Mouse (Mus musculus): ENCODE measurements at regions not wholly inside any gene's neighbourhood (a gene's known extent, or its start where the extent isn't known, plus 50 kb on each side); places are given as distances from the start of the nearest gene placed in this dataset.

DNA sequence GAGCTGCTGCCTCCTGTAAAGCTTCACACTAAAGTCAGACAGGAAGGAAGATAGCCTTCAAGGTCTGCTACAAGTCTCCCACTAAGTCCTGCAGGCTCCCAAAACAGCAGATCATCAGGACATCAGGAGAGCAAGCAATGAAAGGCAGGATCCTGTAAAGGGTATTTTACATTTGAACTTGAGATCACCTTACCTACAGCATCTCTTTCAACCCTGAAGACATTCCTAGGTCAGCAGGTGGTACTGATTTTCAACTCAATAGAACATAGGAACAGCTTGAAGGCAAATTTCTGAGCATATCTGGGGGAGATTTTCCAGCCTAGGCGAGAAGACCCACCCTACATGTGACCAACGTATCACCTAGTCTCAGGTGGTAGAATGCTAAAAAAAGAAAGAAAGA, 530.2 kb downstream of the Efnb2 start:
- 50% methylated on average over 2 of the region's 2 CpGs for WGBS
- H3K9ac ChIP-seq: no peak overlapping the region
- no peak overlapping the region for H3K4me3 ChIP-seq (replicated peaks)
- ATAC-seq (ENCODE audit: insufficient number of reproducible peaks, low FRiP score, low TSS enrichment, low read depth): no peak
- H3K27ac ChIP-seq (replicated peaks): no peak overlapping the region
- H3K36me3 ChIP-seq: no peaks in the 10 kb centered on the region
- H3K4me2 ChIP-seq (replicated peaks): no peak overlapping the region
- no peaks in the 10 kb centered on the region for H3K9me3 ChIP-seq (replicated peaks)
- no peaks in the 10 kb centered on the region for H3K4me1 ChIP-seq
- peaks cover 8% of the 10 kb centered on the region; the same call in 1 of the 2 replicates for H3K27me3 ChIP-seq

DNA sequence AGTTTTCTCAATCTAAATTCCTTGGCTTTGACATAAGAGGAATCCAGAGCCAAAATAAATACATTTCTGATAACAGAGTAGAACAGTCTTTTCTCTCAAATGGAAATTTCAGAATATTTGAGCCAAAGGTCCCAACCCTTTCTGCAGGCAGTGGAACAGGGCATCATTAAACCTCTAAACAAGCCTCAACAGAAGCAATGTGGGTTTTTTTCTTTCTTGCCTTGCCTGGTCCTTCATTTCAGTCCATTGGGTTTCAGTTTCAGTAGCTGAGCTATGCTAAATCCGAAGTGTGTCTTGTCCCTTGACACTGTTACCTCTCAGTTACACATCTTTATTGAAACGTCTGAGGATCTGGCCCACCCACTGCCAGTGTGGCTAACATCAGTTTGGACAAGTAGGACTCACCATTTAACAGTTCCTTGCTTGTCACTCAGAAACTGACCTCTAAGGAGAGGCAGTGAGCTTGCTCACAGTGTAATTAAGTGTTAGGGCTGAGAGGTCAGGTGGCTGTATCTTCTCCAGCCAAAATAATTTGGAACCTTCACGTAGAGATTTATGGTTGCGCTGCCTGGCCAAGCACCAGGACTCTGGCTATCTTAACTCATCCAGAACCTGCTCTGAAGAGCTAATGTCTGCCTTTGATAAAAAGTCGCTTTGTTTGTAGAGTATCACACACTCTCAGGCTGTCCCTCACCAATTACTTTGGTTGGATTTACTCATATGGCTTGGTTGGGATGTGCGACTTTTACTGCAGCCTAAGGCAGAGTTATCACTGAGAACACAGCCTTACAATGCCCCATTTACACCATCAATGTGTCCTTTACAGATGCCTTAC, 545.2 kb downstream of the Efnb2 start:
- Histone ChIP-seq H3K27me3 (no peaks in the 10 kb centered on the region), H3K9ac (no peak overlapping the region), H3K4me3 (replicated peaks) (no peak overlapping the region), H3K4me2 (replicated peaks) (no peak overlapping the region), H3K4me1 (no peaks in the 10 kb centered on the region), H3K9me3 (replicated peaks) (no peaks in the 10 kb centered on the region), H3K27ac (replicated peaks) (no peak overlapping the region), H3K36me3 (no peaks in the 10 kb centered on the region)
- WGBS: 62% methylated on average over 6 of the region's 6 CpGs
- ATAC-seq (ENCODE audit: insufficient number of reproducible peaks, low FRiP score, low TSS enrichment, low read depth): no peak

DNA sequence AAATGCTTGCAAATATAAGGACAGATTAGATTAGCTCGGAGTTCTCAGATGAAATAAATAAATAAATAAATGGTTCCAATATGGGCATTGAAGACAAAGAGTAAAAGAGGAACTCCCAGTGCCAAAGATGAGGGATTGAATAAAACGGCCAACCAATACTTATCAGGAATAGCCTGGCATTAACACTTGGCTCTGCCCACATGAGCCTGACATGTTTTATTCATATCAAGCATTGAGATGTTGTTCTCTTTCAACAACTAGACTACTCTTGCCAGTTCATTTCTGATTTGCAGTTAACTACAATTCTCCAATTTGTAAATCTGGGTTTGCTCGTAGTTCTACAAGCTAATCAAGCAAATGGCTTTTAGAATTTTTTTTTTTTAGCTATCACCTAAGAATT, 546.4 kb downstream of the Efnb2 start:
- no peak overlapping the region for H3K4me2 ChIP-seq (replicated peaks)
- no peaks in the 10 kb centered on the region for H3K4me1 ChIP-seq
- no peaks in the 10 kb centered on the region for H3K36me3 ChIP-seq
- WGBS: 82% methylated on average over 3 of the region's 3 CpGs
- H3K9ac ChIP-seq: no peak overlapping the region
- H3K27ac ChIP-seq (replicated peaks): no peak overlapping the region
- H3K4me3 ChIP-seq (replicated peaks): no peak overlapping the region
- H3K9me3 ChIP-seq (replicated peaks): no peaks in the 10 kb centered on the region
- ATAC-seq (ENCODE audit: insufficient number of reproducible peaks, low FRiP score, low TSS enrichment, low read depth): no peak
- no peaks in the 10 kb centered on the region for H3K27me3 ChIP-seq

DNA sequence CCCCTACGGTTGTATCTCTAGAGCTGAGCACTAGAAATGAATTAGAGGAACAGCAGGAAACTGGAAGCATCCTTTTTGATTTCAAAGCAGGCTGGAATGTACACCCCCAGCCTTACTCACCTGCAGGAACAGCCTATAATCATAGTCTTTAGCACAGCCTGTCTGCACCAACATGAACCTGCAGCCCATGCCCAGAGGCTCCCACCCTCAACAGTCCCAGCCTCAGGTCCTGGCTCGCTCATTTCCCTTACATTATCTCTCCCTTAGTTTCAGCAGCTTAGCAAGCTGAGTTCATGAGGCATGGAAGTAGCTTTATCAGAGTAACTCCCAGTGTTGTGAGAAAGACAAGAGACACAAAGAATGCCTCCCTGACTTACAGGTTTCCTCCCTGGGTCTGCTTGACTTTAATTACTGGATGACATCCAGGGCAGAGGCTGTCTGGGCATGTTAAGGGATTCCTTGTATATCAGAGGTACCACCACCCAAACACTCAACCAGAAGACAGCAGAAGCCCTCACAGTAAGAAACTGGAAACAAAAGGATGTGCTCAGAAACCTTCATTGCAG, 551.2 kb downstream of the Efnb2 start:
- no peaks in the 10 kb centered on the region for H3K9me3 ChIP-seq (replicated peaks)
- no peak overlapping the region for H3K4me2 ChIP-seq (replicated peaks)
- peak overlapping the region; percentile 55; the same call in 1 of the 2 replicates for H3K27ac ChIP-seq (replicated peaks)
- no peaks in the 10 kb centered on the region for H3K27me3 ChIP-seq
- H3K36me3 ChIP-seq: no peaks in the 10 kb centered on the region
- no peaks in the 10 kb centered on the region for H3K4me1 ChIP-seq
- no peak for ATAC-seq (ENCODE audit: insufficient number of reproducible peaks, low FRiP score, low TSS enrichment, low read depth)
- 51% methylated on average over 2 of the region's 2 CpGs for WGBS
- no peak overlapping the region for H3K4me3 ChIP-seq (replicated peaks)
- no peak overlapping the region for H3K9ac ChIP-seq

DNA sequence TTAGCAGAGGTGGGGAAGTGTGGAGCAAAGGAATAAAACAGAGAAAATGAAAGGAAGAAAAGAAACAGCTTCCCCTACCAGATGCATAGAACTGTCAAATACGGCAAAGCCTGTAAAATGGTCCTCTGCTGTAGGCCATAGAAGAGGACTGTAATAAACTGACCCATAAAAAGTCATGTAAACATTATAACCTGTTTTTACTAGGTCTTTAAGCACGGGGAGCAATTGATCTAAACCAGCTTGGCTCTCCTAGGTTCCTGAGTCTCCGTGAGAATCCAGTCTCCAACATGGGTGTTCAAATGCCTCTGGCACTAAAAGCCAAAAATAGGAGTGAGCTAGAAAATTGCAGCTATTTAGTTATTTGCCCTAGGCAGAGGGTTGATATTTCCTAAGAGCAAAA, 557.5 kb downstream of the Efnb2 start:
- H3K4me3 ChIP-seq (replicated peaks): no peak overlapping the region
- no peak overlapping the region for H3K9ac ChIP-seq
- 50% methylated on average over 3 of the region's 3 CpGs for WGBS
- H3K27ac ChIP-seq (replicated peaks): no peak overlapping the region; the same call in 1 of the 2 replicates
- no peaks in the 10 kb centered on the region for H3K27me3 ChIP-seq
- H3K4me2 ChIP-seq (replicated peaks): no peak overlapping the region
- no peaks in the 10 kb centered on the region for H3K36me3 ChIP-seq
- ATAC-seq (ENCODE audit: insufficient number of reproducible peaks, low FRiP score, low TSS enrichment, low read depth): no peak
- H3K4me1 ChIP-seq: peaks cover 4% of the 10 kb centered on the region; the same call in 1 of the 2 replicates
- no peaks in the 10 kb centered on the region for H3K9me3 ChIP-seq (replicated peaks)

- no peak overlapping the region for H3K4me2 ChIP-seq (replicated peaks)
- H3K4me1 ChIP-seq: peaks cover 4% of the 10 kb centered on the region; the same call in 1 of the 2 replicates
- no peaks in the 10 kb centered on the region for H3K9me3 ChIP-seq (replicated peaks)
- no peak for ATAC-seq (ENCODE audit: insufficient number of reproducible peaks, low FRiP score, low TSS enrichment, low read depth)
- no peaks in the 10 kb centered on the region for H3K27me3 ChIP-seq
- WGBS: 72% methylated on average over 6 of the region's 6 CpGs
- H3K27ac ChIP-seq (replicated peaks): no peak overlapping the region
- H3K9ac ChIP-seq: no peak overlapping the region
- no peak overlapping the region for H3K4me3 ChIP-seq (replicated peaks)
- no peaks in the 10 kb centered on the region for H3K36me3 ChIP-seq
These were observed 558.9 kb downstream of the Efnb2 start for GRCm38 (mm10) chr8:8102010-8102727.

- Histone ChIP-seq H3K27me3 (no peaks in the 10 kb centered on the region), H3K4me2 (replicated peaks) (no peak overlapping the region), H3K9ac (no peak overlapping the region), H3K9me3 (replicated peaks) (no peaks in the 10 kb centered on the region), H3K4me3 (replicated peaks) (no peak overlapping the region), H3K36me3 (no peaks in the 10 kb centered on the region), H3K4me1 (no peaks in the 10 kb centered on the region), H3K27ac (replicated peaks) (no peak overlapping the region)
- ATAC-seq (ENCODE audit: insufficient number of reproducible peaks, low FRiP score, low TSS enrichment, low read depth): no peak
These were observed 568.5 kb downstream of the Efnb2 start for GRCm38 (mm10) chr8:8092551-8092950.

DNA sequence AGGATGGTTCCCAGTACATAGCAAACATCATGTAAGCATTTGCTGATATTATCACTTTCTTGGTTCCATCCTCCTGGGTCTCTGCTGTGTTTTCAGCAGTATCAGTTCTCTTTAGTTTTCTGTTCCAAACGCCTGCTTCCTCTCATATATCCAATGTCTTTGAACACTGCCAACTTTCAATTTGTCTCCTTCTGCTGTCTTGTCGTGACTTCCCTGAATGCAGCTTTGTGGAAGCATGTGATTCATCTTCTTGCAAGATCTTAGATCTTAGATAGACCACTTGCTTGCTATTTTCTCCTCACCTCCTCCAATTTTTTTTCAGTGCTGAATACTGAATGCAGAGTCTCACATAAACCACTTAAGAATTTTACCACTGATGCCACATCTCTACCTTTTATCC, 576.4 kb downstream of the Efnb2 start:
- no peak overlapping the region for H3K27ac ChIP-seq (replicated peaks)
- no peaks in the 10 kb centered on the region for H3K4me1 ChIP-seq
- H3K9me3 ChIP-seq (replicated peaks): no peaks in the 10 kb centered on the region
- no peak overlapping the region for H3K4me2 ChIP-seq (replicated peaks)
- H3K4me3 ChIP-seq (replicated peaks): no peak overlapping the region
- no peak overlapping the region for H3K9ac ChIP-seq
- H3K27me3 ChIP-seq: no peaks in the 10 kb centered on the region
- no peaks in the 10 kb centered on the region for H3K36me3 ChIP-seq
- no peak for ATAC-seq (ENCODE audit: insufficient number of reproducible peaks, low FRiP score, low TSS enrichment, low read depth)
- WGBS: 57% methylated on average over 2 of the region's 2 CpGs

- ATAC-seq (ENCODE audit: insufficient number of reproducible peaks, low FRiP score, low TSS enrichment, low read depth): no peak
- H3K4me1 ChIP-seq: no peaks in the 10 kb centered on the region
- WGBS: 95% methylated on average over 2 of the region's 2 CpGs
These were observed 597.0 kb downstream of the Efnb2 start for GRCm38 (mm10) chr8:8064074-8064473.

DNA sequence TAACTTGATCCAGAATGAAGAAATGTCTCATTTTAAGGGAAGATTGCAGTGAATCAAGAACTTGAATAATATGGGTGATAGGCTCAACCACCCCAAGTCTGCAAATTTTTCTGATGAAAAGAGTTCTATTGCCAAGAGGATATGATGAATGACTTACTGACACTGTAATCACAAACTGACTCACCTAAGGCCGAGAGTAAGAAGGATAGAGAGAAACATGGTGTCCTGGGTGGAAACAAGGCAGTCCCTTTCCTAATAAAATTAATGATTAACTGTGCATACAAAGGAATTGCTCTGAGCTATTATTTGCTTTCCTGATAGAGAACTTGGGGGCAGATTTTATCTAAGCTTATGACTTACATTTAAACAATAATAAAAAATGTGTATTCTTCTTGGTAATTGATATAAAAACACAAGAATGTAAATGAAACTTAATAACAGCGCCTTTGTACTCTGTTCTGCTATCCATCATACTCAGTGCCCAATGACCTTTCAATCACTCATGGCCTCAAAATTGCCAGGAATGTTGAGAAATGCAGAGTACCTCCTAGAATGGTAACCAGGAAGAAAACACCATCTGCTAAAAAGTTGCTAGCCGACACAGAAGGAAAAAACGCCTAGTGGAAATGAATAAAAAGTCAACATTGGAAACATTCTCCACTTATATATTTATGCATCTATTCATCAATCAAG, 606.7 kb downstream of the Efnb2 start:
- peaks cover 16% of the 10 kb centered on the region for H3K4me1 ChIP-seq
- no peak overlapping the region for H3K4me2 ChIP-seq (replicated peaks)
- no peaks in the 10 kb centered on the region for H3K27me3 ChIP-seq
- no peak for ATAC-seq (ENCODE audit: insufficient number of reproducible peaks, low FRiP score, low TSS enrichment, low read depth)
- 68% methylated on average over 4 of the region's 4 CpGs for WGBS
- H3K9me3 ChIP-seq (replicated peaks): no peaks in the 10 kb centered on the region
- H3K27ac ChIP-seq (replicated peaks): no peak overlapping the region
- H3K36me3 ChIP-seq: no peaks in the 10 kb centered on the region
- H3K4me3 ChIP-seq (replicated peaks): no peak overlapping the region
- H3K9ac ChIP-seq: no peak overlapping the region

More at GRCm38 (mm10) chr8:8064074-8064473, 597.0 kb downstream of the Efnb2 start:
- H3K9me3 ChIP-seq (replicated peaks): no peaks in the 10 kb centered on the region
- H3K9ac ChIP-seq: no peak overlapping the region
- no peaks in the 10 kb centered on the region for H3K27me3 ChIP-seq
- no peak overlapping the region for H3K27ac ChIP-seq (replicated peaks)
- no peaks in the 10 kb centered on the region for H3K36me3 ChIP-seq
- no peak overlapping the region for H3K4me3 ChIP-seq (replicated peaks)
- H3K4me2 ChIP-seq (replicated peaks): no peak overlapping the region

GRCm38 (mm10) chr8:8051186-8051585, 609.9 kb downstream of the Efnb2 start:
- H3K27ac ChIP-seq (replicated peaks): peak overlapping the region; percentile 69
- H3K4me2 ChIP-seq (replicated peaks): 0 out of 2 replicates have a peak overlapping the region, but pooled peaks have one; percentile 8
- 2% methylated on average over 3 of the region's 3 CpGs for whole genome bisulfite sequencing
- no peaks in the 10 kb centered on the region for H3K36me3 ChIP-seq
- H3K4me1 ChIP-seq: peaks cover 16% of the 10 kb centered on the region
- H3K9me3 ChIP-seq (replicated peaks): no peaks in the 10 kb centered on the region
- H3K4me3 ChIP-seq (replicated peaks): no peak overlapping the region
- H3K9ac ChIP-seq: no peak overlapping the region
- peak; percentile 54 for ATAC-seq (ENCODE audit: insufficient number of reproducible peaks, low FRiP score, low TSS enrichment, low read depth)
- no peaks in the 10 kb centered on the region for H3K27me3 ChIP-seq

Measured in embryonic facial prominence, embryonic 15.5 days (tissue).